Mouse (Mus musculus): Measurements from ENCODE around the gene Pip5kl1. TPM values are rescaled to one million over a fixed set of nuclear protein-coding genes. Genes with fewer than 3 reads are reported as not detected.
A peak's percentile ranks its signal among the peaks of the same experiment; 100 is the strongest.

The Pip5kl1 gene
- polyA plus RNA-seq, 1 experiment from 2014 or later = 11.8 TPM

DNA sequence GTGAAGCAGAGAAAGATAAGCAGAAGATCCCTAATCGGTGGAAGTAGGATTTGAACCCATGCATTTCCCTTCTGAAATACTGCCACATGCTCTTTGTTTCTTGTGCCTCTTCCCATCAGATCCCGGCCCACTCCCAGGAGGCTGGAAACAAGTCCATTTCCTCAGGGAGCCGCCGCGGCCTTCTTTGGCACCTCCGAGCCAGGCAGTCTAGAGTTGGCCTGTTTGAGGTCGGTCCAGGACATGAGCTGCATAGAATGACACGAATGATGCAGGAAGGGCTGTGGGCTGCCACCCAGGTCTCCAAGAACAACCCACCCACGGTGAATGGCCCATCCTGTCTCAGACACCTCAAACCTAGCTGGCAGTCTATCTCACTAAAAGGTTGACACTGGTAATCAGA is 1.9 kb downstream of the Pip5kl1 start:
- Histone ChIP-seq H3K4me1 (peaks cover 27% of the 10 kb centered on the region), H3K4me2 (peak overlapping the region; percentile 100; the same call in 1 of the 2 replicates), H3K36me3 (replicated peaks) (no peaks in the 10 kb centered on the region), H3K27me3 (replicated peaks) (peaks cover 14% of the 10 kb centered on the region), H3K4me3 (no peak overlapping the region), H3K9ac (peak overlapping the region; percentile 60; the same call in 1 of the 2 replicates), H3K27ac (no peak overlapping the region), H3K9me3 (no peaks in the 10 kb centered on the region)
- ATAC-seq (replicated peaks) = no peak
- 84% methylated on average over 9 of the region's 9 CpGs for WGBS

DNA sequence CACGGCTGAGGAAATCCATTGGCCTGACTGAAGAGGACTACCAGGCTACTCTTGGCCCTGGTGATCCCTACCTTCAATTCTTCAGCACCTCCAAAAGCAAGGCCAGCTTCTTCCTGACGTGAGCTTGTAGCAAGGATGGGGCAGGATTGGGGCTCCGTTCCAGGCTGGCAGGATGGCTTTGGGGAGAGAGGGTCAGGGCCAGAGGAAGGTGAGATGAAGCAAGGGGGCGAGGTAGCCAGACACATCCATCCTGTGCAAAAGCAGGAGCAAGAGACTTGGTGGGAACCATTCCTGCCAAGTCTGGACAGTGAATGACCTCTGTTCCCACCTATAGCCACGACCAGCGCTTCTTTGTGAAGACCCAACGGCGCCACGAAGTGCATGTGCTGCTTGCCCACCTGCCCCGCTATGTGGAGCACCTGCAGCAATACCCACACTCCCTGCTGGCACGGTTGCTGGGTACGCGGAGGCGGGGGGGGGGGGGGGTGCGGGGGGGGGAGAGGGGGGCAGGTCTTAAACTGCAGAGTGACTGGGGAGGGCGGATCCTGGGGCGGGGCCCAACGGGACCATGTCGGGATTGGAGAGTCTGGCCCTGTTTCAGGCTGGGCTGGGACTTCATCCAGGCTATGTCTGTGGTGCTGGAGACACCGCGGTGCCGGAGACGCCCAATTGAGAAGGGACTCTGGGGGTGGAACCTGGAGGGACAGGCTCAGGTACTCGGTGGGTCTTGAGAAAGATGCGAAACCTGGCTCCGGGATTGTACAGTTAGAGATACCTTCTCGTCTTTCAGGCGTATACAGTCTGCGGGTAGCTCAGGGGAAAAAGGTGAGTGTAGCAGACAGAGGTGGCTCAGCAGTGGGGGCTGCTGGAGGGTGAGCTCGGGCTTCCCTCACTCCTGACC is 3.8 kb downstream of the Pip5kl1 start:
- WGBS = 42% methylated on average over 26 of the region's 30 CpGs

GRCm38 (mm10) chr2:32581450-32582095 is 7.0 kb downstream of the Pip5kl1 start:
- H3K9me3 ChIP-seq = no peaks in the 10 kb centered on the region
- peak overlapping the region; percentile 42 for H3K4me2 ChIP-seq
- H3K27me3 ChIP-seq (replicated peaks) = peaks cover 14% of the 10 kb centered on the region
- H3K27ac ChIP-seq = peak overlapping the region; percentile 49
- peak overlapping the region; percentile 34 for H3K4me3 ChIP-seq
- H3K36me3 ChIP-seq (replicated peaks) = no peaks in the 10 kb centered on the region
- H3K4me1 ChIP-seq = peaks cover 17% of the 10 kb centered on the region
- H3K9ac ChIP-seq = peak overlapping the region; percentile 22; the same call in 1 of the 2 replicates
- WGBS = 30% methylated on average over 19 of the region's 19 CpGs
- peak; percentile 75 for ATAC-seq (replicated peaks)

More for the DNA sequence above, 3.8 kb downstream of the Pip5kl1 start:
- no peaks in the 10 kb centered on the region for H3K9me3 ChIP-seq
- H3K27ac ChIP-seq = no peak overlapping the region
- no peaks in the 10 kb centered on the region for H3K36me3 ChIP-seq (replicated peaks)
- H3K27me3 ChIP-seq (replicated peaks) = peaks cover 14% of the 10 kb centered on the region
- peaks cover 26% of the 10 kb centered on the region for H3K4me1 ChIP-seq
- no peak for ATAC-seq (replicated peaks)
- no peak overlapping the region for H3K4me3 ChIP-seq
- no peak overlapping the region for H3K4me2 ChIP-seq
- no peak overlapping the region for H3K9ac ChIP-seq

DNA sequence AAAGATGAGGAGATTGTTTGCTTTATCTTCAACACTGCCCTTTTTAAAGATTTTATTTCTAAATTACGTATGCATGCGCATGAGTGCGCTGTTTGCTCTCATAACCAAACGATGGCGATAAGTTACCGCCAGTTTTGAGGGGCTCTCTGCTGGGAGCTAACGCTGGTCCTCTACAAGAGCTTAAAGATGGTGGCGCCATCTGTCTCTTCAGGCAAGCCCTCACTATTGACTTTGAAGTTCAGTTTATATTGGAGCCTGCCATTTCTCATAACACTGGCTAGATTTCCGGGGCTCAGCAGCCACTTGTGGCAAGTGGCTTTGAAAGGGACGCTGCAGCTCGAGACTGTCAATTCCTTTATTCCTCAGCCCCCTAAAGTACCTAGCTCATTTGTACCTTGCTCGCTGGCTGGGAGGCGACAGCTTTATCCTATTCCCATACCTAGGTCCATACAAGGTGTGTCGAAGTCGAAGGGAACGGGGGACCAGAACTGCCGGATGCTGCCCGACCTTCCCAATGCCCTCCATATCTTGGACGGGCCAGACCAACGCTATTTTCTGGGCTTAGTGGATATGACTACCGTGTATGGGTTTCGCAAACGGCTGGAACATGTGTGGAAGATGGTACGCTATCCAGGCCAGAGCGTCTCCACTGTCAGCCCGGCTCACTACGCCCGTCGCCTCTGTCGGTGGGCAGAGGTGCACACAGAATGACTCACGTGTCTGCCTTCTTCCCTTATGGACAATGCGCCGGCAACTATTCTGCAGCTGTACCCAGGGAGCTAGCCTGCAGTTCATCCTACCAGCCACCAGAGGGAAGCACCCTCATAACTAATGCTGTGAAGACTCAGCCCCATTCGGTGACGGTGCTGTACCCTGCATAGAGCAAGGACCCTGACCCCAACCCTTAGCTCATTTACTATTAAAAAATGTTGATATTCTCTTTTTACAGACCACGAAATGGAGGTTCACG is 8.5 kb downstream of the Pip5kl1 start:
- peak overlapping the region; percentile 58; the same call in 1 of the 2 replicates for H3K27ac ChIP-seq
- H3K9ac ChIP-seq = peak overlapping the region; percentile 27; the same call in 1 of the 2 replicates
- 11% methylated on average over 37 of the region's 37 CpGs for WGBS

GRCm38 (mm10) chr2:32585149-32585714 is 10.6 kb downstream of the Pip5kl1 start:
- 87% methylated on average over 7 of the region's 7 CpGs for WGBS
- H3K36me3 ChIP-seq (replicated peaks) = no peaks in the 10 kb centered on the region

More for the DNA sequence above, 8.5 kb downstream of the Pip5kl1 start:
- Histone ChIP-seq H3K9me3 (no peaks in the 10 kb centered on the region), H3K27me3 (replicated peaks) (peaks cover 14% of the 10 kb centered on the region), H3K36me3 (replicated peaks) (no peaks in the 10 kb centered on the region), H3K4me3 (peak overlapping the region; percentile 30), H3K4me1 (peaks cover 30% of the 10 kb centered on the region), H3K4me2 (peak overlapping the region; percentile 52)
- peak; percentile 74 for ATAC-seq (replicated peaks)

DNA sequence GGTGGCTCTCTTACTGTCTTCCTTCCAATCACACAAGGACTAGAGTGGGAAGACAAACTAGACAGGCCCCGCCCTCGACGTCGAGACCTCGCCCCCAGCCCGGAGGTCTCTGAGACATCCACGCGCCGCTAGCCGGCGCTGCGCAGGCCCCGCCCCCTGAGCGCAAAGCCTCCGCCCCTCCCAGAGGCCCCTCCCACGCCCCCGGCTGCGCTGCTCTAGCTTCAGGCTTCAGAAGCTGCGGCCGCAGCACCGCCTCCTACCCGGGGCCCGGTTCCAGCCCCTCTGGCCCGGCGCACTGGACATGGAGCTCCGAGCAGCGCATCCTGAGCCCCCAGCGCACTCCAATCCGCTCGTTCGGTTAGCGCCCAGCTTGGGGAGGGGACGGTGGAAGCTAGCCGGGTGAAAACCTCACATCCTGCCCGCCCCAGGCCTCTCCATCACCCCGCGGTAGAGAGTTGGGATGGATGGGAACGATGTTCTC is 12.3 kb downstream of the Pip5kl1 start, which contains the start of gene St6galnac4:
Gene St6galnac4, plus strand, starts transcription at position 225 of the 481 bp plus-strand sequence.
- WGBS = under 1% methylated on average over 37 of the region's 38 CpGs
- peak within 1 kb of the TSS; percentile 52 for H3K4me3 ChIP-seq
- peaks cover 33% of the 10 kb centered on the region for H3K4me1 ChIP-seq
- H3K27me3 ChIP-seq (replicated peaks) = no peaks in the 10 kb centered on the region
- H3K9me3 ChIP-seq = no peaks in the 10 kb centered on the region
- no peaks in the 10 kb centered on the region for H3K36me3 ChIP-seq (replicated peaks)
- H3K4me2 ChIP-seq = peak within 1 kb of the TSS; percentile 57
- H3K9ac ChIP-seq = peak within 1 kb of the TSS; percentile 59
- peak; percentile 76 for ATAC-seq (replicated peaks)
- peak within 1 kb of the TSS; percentile 48 for H3K27ac ChIP-seq

More at GRCm38 (mm10) chr2:32585149-32585714, 10.6 kb downstream of the Pip5kl1 start:
- H3K27me3 ChIP-seq (replicated peaks) = 0 out of 2 replicates have a peak, but pooled peaks cover under 1% of the 10 kb centered on the region
- no peak overlapping the region for H3K4me3 ChIP-seq
- H3K9ac ChIP-seq = no peak overlapping the region
- no peaks in the 10 kb centered on the region for H3K9me3 ChIP-seq
- peaks cover 37% of the 10 kb centered on the region for H3K4me1 ChIP-seq
- H3K4me2 ChIP-seq = no peak overlapping the region
- H3K27ac ChIP-seq = no peak overlapping the region
- ATAC-seq (replicated peaks) = no peak

GRCm38 (mm10) chr2:32587731-32588321 is 13.2 kb downstream of the Pip5kl1 start:
- Histone ChIP-seq H3K27me3 (replicated peaks) (no peaks in the 10 kb centered on the region), H3K36me3 (replicated peaks) (no peaks in the 10 kb centered on the region), H3K4me3 (peak overlapping the region; percentile 52), H3K9me3 (no peaks in the 10 kb centered on the region), H3K27ac (no peak overlapping the region), H3K4me1 (peaks cover 30% of the 10 kb centered on the region), H3K4me2 (peak overlapping the region; percentile 57), H3K9ac (peak overlapping the region; percentile 59; the same call in 1 of the 2 replicates)
- ATAC-seq (replicated peaks) = no peak
- 56% methylated on average over 9 of the region's 9 CpGs for WGBS

- peaks cover 24% of the 10 kb centered on the region for H3K4me1 ChIP-seq
- H3K4me3 ChIP-seq = no peak overlapping the region
- WGBS = 62% methylated on average over 11 of the region's 11 CpGs
- H3K9ac ChIP-seq = no peak overlapping the region
- no peak for ATAC-seq (replicated peaks)
- no peaks in the 10 kb centered on the region for H3K9me3 ChIP-seq
- no peak overlapping the region for H3K27ac ChIP-seq
- no peaks in the 10 kb centered on the region for H3K27me3 ChIP-seq (replicated peaks)
- no peaks in the 10 kb centered on the region for H3K36me3 ChIP-seq (replicated peaks)
- no peak overlapping the region for H3K4me2 ChIP-seq
Observed at GRCm38 (mm10) chr2:32589213-32589795, 14.7 kb downstream of the Pip5kl1 start.

DNA sequence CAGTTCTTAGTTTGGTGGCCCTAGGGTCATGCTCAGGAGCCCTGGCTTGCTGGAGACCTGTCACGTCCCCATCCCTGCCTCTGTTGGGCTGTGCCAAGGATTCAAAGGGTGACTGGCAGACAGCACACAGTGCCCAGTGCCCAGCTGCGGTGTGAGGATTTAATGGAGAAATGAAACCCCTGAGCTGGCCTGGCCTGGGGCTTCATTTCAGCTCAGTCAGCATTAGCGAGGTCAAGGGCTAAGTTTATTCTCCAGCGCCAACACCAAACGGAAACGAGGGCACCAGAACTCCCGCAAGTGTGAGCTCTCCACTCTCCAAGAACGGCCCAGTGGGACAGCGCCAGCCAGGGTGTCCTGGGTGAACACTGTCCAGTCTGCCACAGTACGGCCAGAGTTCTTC is 15.6 kb downstream of the Pip5kl1 start:
- H3K4me1 ChIP-seq = peaks cover 24% of the 10 kb centered on the region
- H3K9me3 ChIP-seq = no peaks in the 10 kb centered on the region
- no peak overlapping the region for H3K27ac ChIP-seq
- no peak for ATAC-seq (replicated peaks)
- H3K36me3 ChIP-seq (replicated peaks) = no peaks in the 10 kb centered on the region
- WGBS = 83% methylated on average over 10 of the region's 10 CpGs
- H3K27me3 ChIP-seq (replicated peaks) = no peaks in the 10 kb centered on the region
- no peak overlapping the region for H3K4me2 ChIP-seq
- no peak overlapping the region for H3K9ac ChIP-seq
- H3K4me3 ChIP-seq = no peak overlapping the region

DNA sequence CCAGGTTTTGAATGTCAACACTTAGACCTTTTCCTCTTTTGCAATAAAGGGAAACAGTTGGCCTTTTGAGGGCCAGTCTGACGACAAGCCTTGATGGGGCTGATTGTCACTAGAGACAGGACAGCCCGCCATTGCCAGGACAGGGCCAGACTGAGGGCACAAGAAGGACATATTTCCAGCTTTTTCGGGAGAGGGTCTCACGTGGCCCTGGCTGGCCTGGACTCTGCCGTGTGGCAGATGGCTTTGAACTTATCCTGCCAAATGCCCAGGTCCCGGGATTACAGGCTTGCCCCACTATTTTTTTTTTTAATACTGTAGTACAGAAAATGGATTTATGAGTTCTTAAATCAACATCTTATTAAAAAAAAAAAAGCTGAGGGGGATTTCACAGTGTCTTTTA is 16.7 kb downstream of the Pip5kl1 start:
- WGBS = 77% methylated on average over 6 of the region's 6 CpGs
- H3K36me3 ChIP-seq (replicated peaks) = no peaks in the 10 kb centered on the region
- no peaks in the 10 kb centered on the region for H3K27me3 ChIP-seq (replicated peaks)
- H3K9me3 ChIP-seq = no peaks in the 10 kb centered on the region
- no peak overlapping the region for H3K9ac ChIP-seq
- H3K4me2 ChIP-seq = no peak overlapping the region
- no peak overlapping the region for H3K4me3 ChIP-seq
- peaks cover 23% of the 10 kb centered on the region for H3K4me1 ChIP-seq
- no peak overlapping the region for H3K27ac ChIP-seq
- no peak for ATAC-seq (replicated peaks)

Measured in midbrain, embryonic 15.5 days (tissue).